Mouse (Mus musculus): ENCODE data around the gene Xab2. TPM values are rescaled to one million over a fixed set of nuclear protein-coding genes. Genes with fewer than 3 reads are reported as not detected.
A peak's percentile ranks its signal among the peaks of the same experiment; 100 is the strongest.

Xab2 gene
- polyA plus RNA-seq, 1 experiment = 69.0 TPM

DNA sequence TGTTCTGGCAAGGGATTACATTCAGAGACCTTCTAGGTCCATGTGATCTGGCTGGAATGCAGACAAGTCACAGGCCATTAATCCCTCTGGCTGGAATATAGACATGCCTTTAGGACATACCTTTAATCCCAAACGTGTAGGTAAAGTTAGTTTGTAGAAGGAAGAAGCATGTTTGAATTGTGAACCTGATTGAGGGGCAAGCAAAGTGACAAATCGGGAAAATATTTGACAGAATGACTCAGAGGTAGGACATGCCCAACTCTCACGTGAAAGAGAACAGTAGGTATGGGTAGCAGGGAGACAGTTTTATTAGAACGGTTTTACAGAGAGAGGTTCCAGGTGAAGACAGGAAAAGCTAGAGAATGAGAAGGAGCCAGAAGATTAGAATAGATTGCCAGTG lies 26.4 kb upstream of the Xab2 start:
- TF ChIP-seq POLR2A (IDR thresholded peaks at IDR 0.05; ENCODE audit: borderline replicate concordance, extremely low read depth, insufficient read depth, insufficient read length, poor library complexity, severe bottlenecking) = no peak
- TF ChIP-seq CTCF (IDR thresholded peaks at IDR 0.05; ENCODE audit: borderline replicate concordance, extremely low read depth, insufficient read depth, insufficient read length) = no peak
- no peak for DNase-seq (ENCODE audit: low read depth)

DNA sequence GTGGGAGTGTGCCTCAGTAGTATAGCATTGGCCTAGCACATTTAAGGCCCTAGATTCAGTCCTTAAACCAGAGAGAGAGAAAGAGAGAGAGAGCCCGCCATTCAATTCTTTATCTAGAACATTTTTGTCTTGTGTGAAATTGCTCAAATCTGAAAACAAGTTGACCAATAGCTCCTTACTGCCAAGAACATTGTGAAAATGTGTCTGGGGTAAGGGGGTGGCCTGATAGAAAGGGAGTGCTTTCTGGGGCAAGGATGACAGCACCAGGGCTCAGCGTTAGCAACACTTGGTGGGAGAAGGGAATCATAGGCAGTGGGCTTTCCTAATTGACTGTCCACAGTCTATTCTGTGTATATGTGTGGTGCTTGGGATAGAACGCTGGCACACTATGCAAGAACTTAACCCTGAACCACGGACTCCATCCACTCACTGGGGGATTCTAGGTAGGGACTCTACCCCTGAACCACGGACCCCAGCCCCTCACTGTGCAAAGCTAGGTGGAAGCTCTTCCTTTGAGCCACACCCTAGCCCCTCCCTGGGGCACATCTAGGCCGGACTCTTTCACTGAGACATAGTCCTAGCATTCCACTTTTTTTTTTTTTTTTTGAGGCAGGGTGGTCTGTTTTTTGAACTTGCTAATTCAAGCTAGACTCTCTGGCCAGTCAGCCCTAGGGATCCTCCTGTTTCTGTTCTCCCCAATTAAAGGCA lies 25.9 kb upstream of the Xab2 start:
- TF ChIP-seq POLR2A (IDR thresholded peaks at IDR 0.05; ENCODE audit: borderline replicate concordance, extremely low read depth, insufficient read depth, insufficient read length, poor library complexity, severe bottlenecking) (no peak), CTCF (IDR thresholded peaks at IDR 0.05; ENCODE audit: borderline replicate concordance, extremely low read depth, insufficient read depth, insufficient read length) (no peak)
- DNase-seq (ENCODE audit: low read depth) = no peak

DNA sequence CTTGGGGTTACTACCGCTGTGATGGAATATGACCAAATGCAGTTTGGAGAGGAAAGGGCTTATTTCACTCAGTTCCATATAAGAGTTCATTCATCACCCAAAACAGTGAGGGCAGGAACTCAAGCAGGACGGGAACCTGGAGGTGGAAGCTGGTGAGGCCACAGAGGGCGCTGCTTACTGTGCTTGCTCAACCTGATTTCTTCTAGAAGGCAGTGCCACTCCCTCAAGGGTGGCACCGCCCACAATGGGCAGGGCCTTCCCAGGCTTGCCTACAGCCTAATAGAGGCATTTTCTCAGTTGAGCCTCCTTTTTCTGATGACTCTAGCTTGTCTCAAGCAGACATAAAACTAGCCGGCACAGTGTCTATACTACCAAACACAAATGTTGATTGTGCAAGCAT lies 24.7 kb upstream of the Xab2 start:
- no peak for DNase-seq (ENCODE audit: low read depth)
- TF ChIP-seq CTCF (IDR thresholded peaks at IDR 0.05; ENCODE audit: borderline replicate concordance, extremely low read depth, insufficient read depth, insufficient read length) (no peak), POLR2A (IDR thresholded peaks at IDR 0.05; ENCODE audit: borderline replicate concordance, extremely low read depth, insufficient read depth, insufficient read length, poor library complexity, severe bottlenecking) (no peak)

DNA sequence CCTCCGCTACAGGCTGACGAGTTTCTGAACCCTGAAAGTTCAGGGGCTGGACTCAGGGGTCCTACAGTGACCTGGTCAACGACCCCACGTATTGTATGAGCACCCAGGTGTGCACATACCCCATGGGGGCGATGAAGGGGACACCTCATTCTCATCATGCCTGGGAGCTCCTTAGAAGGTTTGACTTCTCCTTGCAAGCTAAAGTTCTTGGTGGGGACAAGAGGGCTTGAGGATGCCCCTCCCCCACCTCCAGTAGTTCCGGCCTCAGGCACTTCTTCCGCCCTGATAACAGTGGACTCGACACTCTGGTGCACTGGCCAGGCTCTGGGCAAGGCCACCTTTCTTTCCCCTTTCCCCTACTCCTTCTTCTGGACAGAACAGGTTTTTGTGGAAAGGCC lies 10.4 kb upstream of the Xab2 start:
- DNase-seq (ENCODE audit: low read depth) = no peak
- no peak for TF ChIP-seq CTCF (IDR thresholded peaks at IDR 0.05; ENCODE audit: borderline replicate concordance, extremely low read depth, insufficient read depth, insufficient read length)
- no peak for TF ChIP-seq POLR2A (IDR thresholded peaks at IDR 0.05; ENCODE audit: borderline replicate concordance, extremely low read depth, insufficient read depth, insufficient read length, poor library complexity, severe bottlenecking)

DNA sequence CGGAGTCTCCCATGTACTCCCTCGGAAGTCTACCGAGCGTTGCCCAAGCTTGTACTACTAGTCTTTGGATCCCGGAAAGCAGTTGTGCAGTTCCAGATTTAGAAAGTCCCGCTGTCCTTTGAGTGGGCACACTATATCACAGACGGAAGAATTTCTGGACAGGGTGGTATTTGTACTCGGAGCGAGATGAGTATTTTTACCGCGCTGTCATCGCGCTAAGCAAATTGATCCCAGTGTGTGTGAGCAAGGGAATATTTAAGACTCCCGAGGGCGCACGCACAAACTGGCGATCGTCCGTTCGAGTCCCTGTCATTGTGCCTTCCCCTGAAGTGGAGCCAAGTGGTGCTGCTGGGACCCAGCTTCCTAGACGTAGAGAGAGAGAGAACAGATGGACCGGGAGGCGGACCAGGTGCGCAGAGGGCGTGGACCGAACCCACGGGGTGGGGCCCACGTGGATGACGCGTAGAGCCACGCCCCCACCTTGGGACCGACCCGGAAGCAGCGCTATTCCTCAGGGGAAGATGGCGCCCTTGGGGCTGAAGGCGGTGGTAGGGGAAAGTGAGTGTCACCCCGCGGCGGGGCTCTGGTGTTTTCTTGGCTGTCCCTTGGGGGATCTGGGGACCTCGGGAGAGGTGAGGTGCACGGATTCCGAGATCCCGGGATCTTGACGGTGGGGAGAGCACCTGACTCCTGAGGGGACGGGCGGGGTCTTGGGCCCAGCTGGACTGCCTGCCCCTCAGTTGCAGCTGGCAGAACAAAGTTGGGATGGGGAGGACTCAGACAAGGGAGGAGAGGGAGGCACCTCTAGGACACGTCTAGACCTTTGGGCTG lies 9.7 kb upstream of the Xab2 start, which contains the start of gene Stxbp2:
Gene Stxbp2, plus strand, starts transcription at position 309 of the 831 bp plus-strand sequence.
- peak; percentile 73 for DNase-seq (ENCODE audit: low read depth)
- TF ChIP-seq CTCF (IDR thresholded peaks at IDR 0.05; ENCODE audit: borderline replicate concordance, extremely low read depth, insufficient read depth, insufficient read length) (no peak), POLR2A (IDR thresholded peaks at IDR 0.05; ENCODE audit: borderline replicate concordance, extremely low read depth, insufficient read depth, insufficient read length, poor library complexity, severe bottlenecking) (peak; percentile 19; the same call in 1 of the 2 replicates)

DNA sequence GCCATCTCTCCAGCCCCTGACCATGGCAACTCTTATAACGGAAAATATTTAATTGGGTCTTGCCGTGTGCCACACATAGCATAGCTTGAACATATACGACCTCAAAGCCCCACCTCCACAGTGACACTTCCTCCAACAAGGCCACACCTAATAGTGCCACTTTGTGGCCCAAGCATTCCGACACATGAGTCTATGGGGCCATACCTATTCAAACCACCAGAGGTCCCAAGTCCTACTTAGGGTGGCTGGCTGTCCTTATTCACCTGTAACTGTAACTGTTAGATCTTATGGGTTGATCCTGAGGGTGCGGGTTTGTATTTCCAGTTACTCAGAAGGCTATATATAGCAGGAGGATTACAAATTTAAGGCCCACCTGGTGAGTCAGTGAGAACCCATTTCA lies 6.9 kb upstream of the Xab2 start:
- TF ChIP-seq POLR2A (IDR thresholded peaks at IDR 0.05; ENCODE audit: borderline replicate concordance, extremely low read depth, insufficient read depth, insufficient read length, poor library complexity, severe bottlenecking) (no peak), CTCF (IDR thresholded peaks at IDR 0.05; ENCODE audit: borderline replicate concordance, extremely low read depth, insufficient read depth, insufficient read length) (peak; percentile 43; the same call in 1 of the 2 replicates)
- DNase-seq (ENCODE audit: low read depth) = peak; percentile 36

DNA sequence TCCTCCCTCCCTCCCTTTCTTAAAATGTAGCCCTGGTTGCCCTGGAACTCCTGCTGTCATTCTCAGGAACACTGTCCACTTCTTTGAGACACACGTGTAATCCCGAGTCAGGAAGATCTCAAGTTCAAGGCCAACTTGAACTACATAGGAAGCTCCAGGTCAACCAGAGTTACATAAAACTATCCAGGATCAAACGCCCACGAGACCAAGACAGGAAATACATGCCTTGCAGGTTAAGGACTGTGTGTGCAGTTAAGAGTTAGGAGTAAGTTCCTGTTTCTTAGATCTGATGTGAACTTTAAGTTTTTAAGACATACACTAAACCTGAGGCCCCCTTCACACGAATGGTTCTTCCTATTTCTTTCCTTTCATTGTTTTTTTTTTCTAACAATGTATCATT lies 5.9 kb upstream of the Xab2 start:
- no peak for DNase-seq (ENCODE audit: low read depth)
- no peak for TF ChIP-seq POLR2A (IDR thresholded peaks at IDR 0.05; ENCODE audit: borderline replicate concordance, extremely low read depth, insufficient read depth, insufficient read length, poor library complexity, severe bottlenecking)
- no peak for TF ChIP-seq CTCF (IDR thresholded peaks at IDR 0.05; ENCODE audit: borderline replicate concordance, extremely low read depth, insufficient read depth, insufficient read length)

DNA sequence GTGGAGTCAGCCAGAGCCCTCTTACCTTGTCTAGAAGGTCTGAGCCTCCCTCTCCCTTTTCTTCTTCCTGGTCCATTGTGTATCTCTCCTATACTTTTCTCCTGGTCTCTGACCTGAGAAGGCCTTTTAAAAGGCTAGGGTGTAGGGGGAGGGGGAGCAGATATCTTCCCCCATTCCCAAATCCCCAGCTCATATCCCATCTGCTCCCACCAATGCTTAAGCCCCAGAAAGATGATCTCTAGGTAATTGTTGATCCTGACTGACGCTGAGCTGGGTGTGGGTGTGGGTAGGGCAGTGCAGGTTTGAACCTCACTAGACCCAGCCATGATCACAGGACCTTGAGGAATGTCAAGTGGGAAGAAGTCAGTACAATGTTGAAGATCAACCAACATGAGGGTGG lies 4.3 kb upstream of the Xab2 start, which contains the start of gene Pcp2:
Gene Pcp2, minus strand, starts transcription at position 101 of the 400 bp plus-strand sequence.
- DNase-seq (ENCODE audit: low read depth) = no peak
- no peak for TF ChIP-seq POLR2A (IDR thresholded peaks at IDR 0.05; ENCODE audit: borderline replicate concordance, extremely low read depth, insufficient read depth, insufficient read length, poor library complexity, severe bottlenecking)
- no peak for TF ChIP-seq CTCF (IDR thresholded peaks at IDR 0.05; ENCODE audit: borderline replicate concordance, extremely low read depth, insufficient read depth, insufficient read length)

DNA sequence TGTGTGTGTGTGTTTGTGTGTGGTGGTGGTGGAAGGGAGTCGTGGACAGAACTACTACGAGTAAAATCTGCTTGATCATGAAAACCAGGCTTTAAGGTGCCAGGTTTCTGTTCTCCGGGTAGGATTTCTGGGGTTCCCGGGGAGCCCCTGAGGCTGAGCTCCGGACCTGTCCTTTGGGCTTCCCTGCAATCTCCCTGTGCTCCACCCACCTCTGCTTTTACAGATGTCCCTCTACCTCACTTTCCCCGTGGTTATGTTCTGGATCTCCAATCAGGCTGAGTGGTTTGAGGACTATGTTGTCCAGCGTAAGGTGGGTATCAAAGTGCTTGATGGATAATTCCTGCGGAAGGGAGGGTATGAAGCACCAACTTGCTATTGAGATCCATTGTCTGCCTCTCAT lies 1.0 kb upstream of the Xab2 start:
- no peak for TF ChIP-seq CTCF (IDR thresholded peaks at IDR 0.05; ENCODE audit: borderline replicate concordance, extremely low read depth, insufficient read depth, insufficient read length)
- no peak for TF ChIP-seq POLR2A (IDR thresholded peaks at IDR 0.05; ENCODE audit: borderline replicate concordance, extremely low read depth, insufficient read depth, insufficient read length, poor library complexity, severe bottlenecking)

DNA sequence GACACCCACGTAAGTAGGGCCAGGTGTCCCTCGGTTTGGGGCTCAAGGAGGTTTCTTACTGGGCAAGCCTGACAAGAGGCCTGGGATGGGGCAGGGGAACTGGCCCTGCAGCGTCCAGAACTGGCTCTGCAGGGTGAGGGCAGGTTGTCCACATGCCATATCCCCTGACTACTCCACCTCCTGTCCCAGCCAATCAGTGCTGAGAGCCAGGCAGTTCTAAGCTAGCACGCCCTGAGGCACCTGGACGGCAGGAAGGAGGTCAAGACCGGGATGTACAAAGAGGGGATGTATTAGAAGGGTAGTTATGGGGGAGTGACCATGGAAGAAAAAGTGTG lies 11.3 kb downstream of the Xab2 start:
- TF ChIP-seq CTCF (IDR thresholded peaks at IDR 0.05; ENCODE audit: borderline replicate concordance, extremely low read depth, insufficient read depth, insufficient read length) (no peak), POLR2A (IDR thresholded peaks at IDR 0.05; ENCODE audit: borderline replicate concordance, extremely low read depth, insufficient read depth, insufficient read length, poor library complexity, severe bottlenecking) (no peak)
- DNase-seq (ENCODE audit: low read depth) = no peak

More for the DNA sequence above, 1.0 kb upstream of the Xab2 start:
- no peak for DNase-seq (ENCODE audit: low read depth)

DNA sequence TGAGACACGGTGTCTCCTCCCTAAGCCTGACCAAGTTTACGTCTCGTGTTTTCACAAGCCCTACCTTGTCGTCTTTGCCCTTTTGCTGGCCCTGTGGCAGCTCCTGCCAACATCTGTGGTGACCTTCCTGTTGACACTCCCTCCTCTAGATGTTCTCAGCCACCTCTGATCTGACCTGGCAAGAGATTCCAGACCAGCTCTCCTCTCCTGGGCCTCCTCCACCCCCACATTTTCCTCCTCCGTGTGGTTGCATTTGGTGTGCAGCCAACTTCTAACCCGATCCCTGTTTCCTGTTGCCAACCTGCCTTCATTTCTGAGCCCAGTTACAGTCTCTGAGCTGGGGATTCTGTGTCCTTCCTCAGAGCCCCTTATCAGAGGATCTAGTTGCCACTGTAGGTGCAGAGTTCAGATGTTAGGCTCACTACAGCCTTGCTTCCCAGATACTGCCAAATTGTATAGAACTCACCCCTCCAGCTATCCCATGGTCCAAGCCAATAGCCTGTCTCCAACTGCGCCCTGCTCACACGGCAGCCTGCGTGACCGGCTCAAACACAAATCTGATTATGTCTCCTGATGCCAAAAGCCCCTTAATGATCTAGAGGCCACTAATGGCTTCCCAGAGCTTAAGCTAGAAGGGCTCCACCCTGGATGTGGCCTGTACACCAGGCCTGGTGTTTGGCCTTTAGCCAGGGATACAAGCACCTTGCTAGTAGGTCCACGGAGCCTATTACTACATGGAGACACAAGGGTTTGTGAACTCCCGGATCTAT lies 11.9 kb downstream of the Xab2 start:
- no peak for TF ChIP-seq CTCF (IDR thresholded peaks at IDR 0.05; ENCODE audit: borderline replicate concordance, extremely low read depth, insufficient read depth, insufficient read length)
- no peak for TF ChIP-seq POLR2A (IDR thresholded peaks at IDR 0.05; ENCODE audit: borderline replicate concordance, extremely low read depth, insufficient read depth, insufficient read length, poor library complexity, severe bottlenecking)
- DNase-seq (ENCODE audit: low read depth) = no peak

Data from brain, embryonic 14.5 days (tissue).